Mouse (Mus musculus) liver, embryonic 13.5 days (tissue): Measurements from ENCODE around the gene Nedd9. TPM values are rescaled to one million over a fixed set of nuclear protein-coding genes. Genes with fewer than 3 reads are reported as not detected.

Experiments used
- ATAC-seq: fragments of 200-750 bp; cut with Nextera tagmentation; 2 replicates; pipeline ENCODE4 v1.8.0; 2017; ENCODE audit warnings: low read depth, mild to moderate bottlenecking, moderate number of reproducible peaks, moderate library complexity
- DNase-seq: peaks from one replicate; pipeline ENCODE4 v3.0.0; 2022
- H3K27ac ChIP-seq: fragments of 300-500 bp; sonication (generic); 2 replicates; pipeline ENCODE4 v1.5.1; 2015; ENCODE audit warnings: moderate library complexity, mild to moderate bottlenecking, inconsistent platforms
- H3K27me3 ChIP-seq: fragments of 300-500 bp; sonication (generic); 2 replicates; pipeline ENCODE4 v1.6.1; 2015; ENCODE audit warnings: mild to moderate bottlenecking, inconsistent platforms
- H3K36me3 ChIP-seq: fragments of 300-500 bp; sonication (generic); 2 replicates; pipeline ENCODE4 v1.6.1; 2015; ENCODE audit warnings: mild to moderate bottlenecking, inconsistent platforms
- H3K4me1 ChIP-seq: fragments of 300-500 bp; sonication (generic); replicated peaks from 2 replicates; pipeline ENCODE4 v1.6.1; 2015; ENCODE audit warnings: inconsistent platforms
- H3K4me2 ChIP-seq: fragments of 300-500 bp; sonication (generic); 2 replicates; pipeline ENCODE4 v1.6.1; 2015; ENCODE audit warnings: inconsistent platforms, mild to moderate bottlenecking, moderate library complexity
- H3K4me3 ChIP-seq: fragments of 300-500 bp; sonication (generic); replicated peaks from 2 replicates; pipeline ENCODE4 v1.5.1; 2015; ENCODE audit warnings: mild to moderate bottlenecking, inconsistent platforms
- H3K9ac ChIP-seq: fragments of 300-500 bp; sonication (generic); 2 replicates; pipeline ENCODE4 v1.6.1; 2015; ENCODE audit warnings: mild to moderate bottlenecking, inconsistent platforms
- H3K9me3 ChIP-seq: fragments of 300-500 bp; sonication (generic); replicated peaks from 2 replicates; pipeline ENCODE4 v1.6.1; 2016; ENCODE audit warnings: inconsistent platforms
- WGBS: fragments of 180-500 bp; shearing (Covaris S2); methylation state at CpG from one replicate; pipeline ENCODE4 v1.1.7; 2015; ENCODE audit not compliant: insufficient replicate concordance; 5-methylcytosine and 5-hydroxymethylcytosine counted together
- polyA plus RNA-seq: library from polyadenylated mRNA; unstranded; fragments of >200 nt; fragmentation: Nextera tagmentation; extraction: Ambion mirVana; gene quantifications from 2 replicates; pipeline ENCODE4 v1.2.1, GENCODE M21; 2015

Gene Nedd9
- polyA plus RNA-seq, 1 experiment from 2014 or later: 1.5 TPM

DNA sequence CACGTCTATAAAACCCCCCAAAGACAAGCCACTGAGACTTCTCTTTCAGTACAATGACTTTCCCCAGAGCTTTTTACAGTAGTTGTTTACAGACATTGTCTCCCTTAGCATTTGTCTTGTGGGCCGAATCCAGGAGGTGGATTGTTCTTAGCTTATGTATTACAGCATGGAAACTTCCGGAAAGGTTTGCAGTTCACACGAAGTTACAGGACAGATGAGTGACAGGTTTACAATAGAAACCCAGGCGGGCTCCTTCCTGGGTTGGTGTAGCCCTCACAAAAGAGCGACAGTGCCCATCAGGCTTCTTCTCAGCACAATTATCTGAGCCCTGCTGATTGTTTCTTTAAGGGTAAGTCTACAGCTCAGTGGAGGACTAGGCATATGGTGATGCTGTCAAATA is 124.3 kb downstream of the Nedd9 start:
- no peak overlapping the region for H3K4me2 ChIP-seq
- no peak overlapping the region for H3K27ac ChIP-seq
- no peak overlapping the region for H3K9ac ChIP-seq
- WGBS: 53% methylated on average over 6 of the region's 6 CpGs
- peaks cover 18% of the 10 kb centered on the region for H3K27me3 ChIP-seq
- no peaks in the 10 kb centered on the region for H3K36me3 ChIP-seq
- H3K4me3 ChIP-seq: no peak overlapping the region
- peaks cover 17% of the 10 kb centered on the region for H3K4me1 ChIP-seq
- DNase-seq (no peak), ATAC-seq (no peak)
- H3K9me3 ChIP-seq: no peaks in the 10 kb centered on the region

DNA sequence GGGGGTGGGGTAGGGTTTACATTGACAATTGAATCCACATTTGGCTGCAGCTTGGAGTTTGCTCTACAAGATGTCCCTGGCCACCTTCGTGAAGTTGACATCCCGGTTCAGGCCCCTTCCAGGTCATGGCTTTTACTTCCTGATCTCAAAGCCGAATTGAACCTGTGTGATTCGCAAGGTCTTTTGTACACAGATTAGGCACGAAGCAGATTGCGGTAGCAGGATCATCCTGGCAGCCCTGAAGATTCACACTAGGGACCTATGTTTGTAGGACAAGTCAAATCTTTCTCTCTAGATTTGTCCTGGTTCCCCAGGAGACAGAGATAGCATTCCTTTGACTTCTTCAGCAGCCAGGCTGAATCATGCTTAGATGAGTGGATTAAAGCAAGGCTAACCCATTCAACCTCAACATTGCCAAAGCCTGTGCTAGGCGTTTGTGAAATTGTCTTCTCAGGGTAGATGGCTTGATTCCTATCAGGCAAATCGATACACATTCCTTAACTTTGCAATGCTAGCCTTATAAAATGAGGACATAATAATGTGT is 126.8 kb downstream of the Nedd9 start:
- peaks cover 21% of the 10 kb centered on the region for H3K4me1 ChIP-seq
- no peaks in the 10 kb centered on the region for H3K9me3 ChIP-seq
- no peak overlapping the region for H3K4me2 ChIP-seq
- H3K9ac ChIP-seq: no peak overlapping the region
- 40% methylated on average over 8 of the region's 8 CpGs for WGBS
- DNase-seq (no peak), ATAC-seq (no peak)
- no peak overlapping the region for H3K27ac ChIP-seq
- H3K36me3 ChIP-seq: no peaks in the 10 kb centered on the region
- peaks cover 30% of the 10 kb centered on the region for H3K27me3 ChIP-seq
- no peak overlapping the region for H3K4me3 ChIP-seq

DNA sequence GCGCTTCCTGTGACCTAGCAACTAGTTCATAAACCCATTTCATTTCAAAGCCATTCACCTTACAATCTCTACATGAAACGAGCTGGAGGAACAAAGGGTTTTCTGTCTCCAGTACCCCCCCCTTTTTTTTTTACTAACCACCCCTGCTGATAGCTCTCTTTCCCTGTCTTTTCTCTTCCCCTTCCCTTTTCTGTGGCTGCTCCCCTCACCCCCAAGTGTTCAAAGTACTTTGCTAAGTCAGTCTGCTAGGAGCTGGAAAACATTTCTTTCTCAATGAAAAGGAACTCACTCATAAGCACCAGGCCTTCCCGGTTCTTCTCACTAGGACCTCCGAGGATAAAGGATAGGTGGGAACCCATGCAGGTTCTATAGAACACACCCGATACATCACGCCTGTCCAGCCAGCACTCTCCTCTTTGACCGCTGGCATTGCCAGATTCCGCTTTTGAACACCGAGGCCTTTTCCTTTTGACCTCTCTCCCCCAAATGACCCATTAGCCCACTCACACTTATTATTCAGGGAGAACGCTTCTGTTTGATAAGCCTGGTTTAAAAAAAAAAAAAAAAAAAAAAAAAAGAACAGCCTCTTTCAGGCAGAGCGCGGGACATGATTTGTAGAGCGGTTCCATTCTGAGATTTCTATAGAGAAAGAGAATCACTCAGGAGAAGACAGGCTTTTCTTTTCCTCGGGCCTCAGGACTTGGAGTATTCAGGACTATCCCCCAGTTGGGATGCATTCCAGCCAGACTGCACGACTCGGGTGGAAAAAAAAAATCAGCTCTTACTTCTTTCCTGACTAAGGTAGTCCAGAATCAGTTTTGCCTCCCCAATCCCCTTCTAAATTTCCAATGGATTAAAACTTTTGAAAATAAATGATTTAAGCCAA is 127.6 kb downstream of the Nedd9 start:
- no peak for ATAC-seq
- H3K4me1 ChIP-seq: peaks cover 21% of the 10 kb centered on the region
- 6% methylated on average over 16 of the region's 16 CpGs for WGBS
- DNase-seq: no peak
- no peak overlapping the region for H3K27ac ChIP-seq
- H3K4me2 ChIP-seq: peak overlapping the region; percentile 76
- peak overlapping the region; percentile 54; the same call in 1 of the 2 replicates for H3K9ac ChIP-seq
- peak overlapping the region; percentile 57 for H3K4me3 ChIP-seq
- H3K27me3 ChIP-seq: peaks cover 30% of the 10 kb centered on the region
- no peaks in the 10 kb centered on the region for H3K9me3 ChIP-seq
- no peaks in the 10 kb centered on the region for H3K36me3 ChIP-seq

DNA sequence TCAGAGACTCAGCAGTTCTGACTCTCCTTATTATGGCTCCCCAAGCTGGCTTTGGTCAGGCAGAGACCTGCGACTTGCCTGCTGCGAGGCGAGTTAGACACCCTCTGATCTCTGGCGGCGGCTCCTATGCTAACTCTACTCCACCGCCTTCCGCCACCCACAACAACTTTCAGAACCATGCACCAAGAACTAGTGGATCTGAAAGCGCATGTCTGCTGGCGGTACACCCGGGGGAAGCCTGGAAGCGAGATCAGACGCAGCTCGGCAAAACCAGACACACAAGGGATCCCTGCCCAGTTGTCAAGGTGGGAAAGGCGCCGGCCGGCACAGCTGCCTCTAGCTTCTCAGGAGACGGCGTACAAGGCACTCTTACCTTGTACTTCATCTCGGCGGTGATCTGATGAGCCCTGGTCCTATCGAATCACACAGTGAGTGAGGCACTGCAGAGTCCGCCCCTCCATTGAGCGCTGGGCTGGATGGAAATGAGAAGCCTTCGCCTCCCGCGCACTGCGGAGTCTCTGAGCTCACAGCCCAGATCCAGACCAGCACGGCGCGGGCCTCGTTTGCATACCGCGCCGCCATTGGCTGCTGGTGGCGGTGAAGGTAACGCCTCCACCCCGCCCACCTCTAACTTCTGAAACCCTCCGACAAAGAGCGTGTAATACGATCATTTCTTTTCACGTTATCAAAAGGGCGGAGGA is 128.5 kb downstream of the Nedd9 start:
- H3K27me3 ChIP-seq: peaks cover 30% of the 10 kb centered on the region
- DNase-seq (peak; percentile 80), ATAC-seq (peak; percentile 98)
- H3K9me3 ChIP-seq: no peaks in the 10 kb centered on the region
- no peaks in the 10 kb centered on the region for H3K36me3 ChIP-seq
- peak overlapping the region; percentile 57 for H3K4me3 ChIP-seq
- H3K9ac ChIP-seq: peak overlapping the region; percentile 63
- no peak overlapping the region for H3K27ac ChIP-seq
- peaks cover 21% of the 10 kb centered on the region for H3K4me1 ChIP-seq
- WGBS: under 1% methylated on average over 42 of the region's 42 CpGs
- H3K4me2 ChIP-seq: peak overlapping the region; percentile 76

DNA sequence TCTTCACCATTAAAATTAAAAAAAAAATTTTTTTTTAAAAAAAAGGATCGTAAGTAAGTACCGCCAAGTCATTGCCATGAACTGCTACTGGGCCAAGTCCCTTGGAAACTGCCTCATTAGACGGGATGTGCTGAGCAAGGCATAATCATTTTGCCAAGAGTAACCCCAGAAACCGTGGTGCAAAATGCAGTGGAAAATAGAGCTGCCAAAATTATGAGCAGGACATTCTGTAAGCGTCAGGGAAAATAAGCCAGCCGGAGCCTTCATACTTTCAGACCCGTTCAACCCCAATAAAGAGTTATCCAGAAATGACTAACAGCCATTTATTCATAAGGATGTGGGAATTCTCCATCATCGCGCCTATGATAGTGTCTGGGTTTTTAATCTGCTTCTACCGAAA is 129.2 kb downstream of the Nedd9 start:
- H3K4me1 ChIP-seq: peaks cover 21% of the 10 kb centered on the region
- H3K4me2 ChIP-seq: peak overlapping the region; percentile 76
- peaks cover 30% of the 10 kb centered on the region for H3K27me3 ChIP-seq
- no peaks in the 10 kb centered on the region for H3K36me3 ChIP-seq
- ATAC-seq (no peak), DNase-seq (no peak)
- H3K4me3 ChIP-seq: peak overlapping the region; percentile 57
- peak overlapping the region; percentile 63 for H3K9ac ChIP-seq
- H3K27ac ChIP-seq: no peak overlapping the region
- WGBS: 29% methylated on average over 10 of the region's 10 CpGs
- H3K9me3 ChIP-seq: no peaks in the 10 kb centered on the region

DNA sequence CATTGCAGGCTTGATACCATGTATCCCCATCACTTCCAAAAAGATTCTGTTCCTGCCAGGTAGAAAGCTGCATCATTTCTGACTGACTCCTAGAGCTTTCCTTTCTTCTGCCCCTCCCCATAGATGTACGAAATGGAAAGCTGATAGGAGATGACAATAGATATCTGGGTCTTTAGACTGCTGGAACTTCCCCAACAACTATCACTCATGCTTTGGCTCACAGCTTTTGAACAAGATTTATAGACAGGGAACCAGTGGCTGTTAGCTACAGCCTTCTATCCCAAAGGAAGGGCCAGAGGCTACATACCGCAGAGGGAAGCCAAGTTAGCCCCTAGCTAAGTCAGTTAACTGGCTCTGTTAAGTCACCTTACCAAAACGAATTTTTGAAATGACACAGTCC is 129.6 kb downstream of the Nedd9 start:
- DNase-seq (no peak), ATAC-seq (no peak)
- Histone ChIP-seq H3K4me3 (no peak overlapping the region), H3K27me3 (peaks cover 30% of the 10 kb centered on the region), H3K4me1 (peaks cover 21% of the 10 kb centered on the region), H3K9me3 (no peaks in the 10 kb centered on the region), H3K27ac (no peak overlapping the region), H3K36me3 (no peaks in the 10 kb centered on the region), H3K9ac (no peak overlapping the region), H3K4me2 (peak overlapping the region; percentile 76; the same call in 1 of the 2 replicates)
- 34% methylated on average over 3 of the region's 3 CpGs for WGBS

DNA sequence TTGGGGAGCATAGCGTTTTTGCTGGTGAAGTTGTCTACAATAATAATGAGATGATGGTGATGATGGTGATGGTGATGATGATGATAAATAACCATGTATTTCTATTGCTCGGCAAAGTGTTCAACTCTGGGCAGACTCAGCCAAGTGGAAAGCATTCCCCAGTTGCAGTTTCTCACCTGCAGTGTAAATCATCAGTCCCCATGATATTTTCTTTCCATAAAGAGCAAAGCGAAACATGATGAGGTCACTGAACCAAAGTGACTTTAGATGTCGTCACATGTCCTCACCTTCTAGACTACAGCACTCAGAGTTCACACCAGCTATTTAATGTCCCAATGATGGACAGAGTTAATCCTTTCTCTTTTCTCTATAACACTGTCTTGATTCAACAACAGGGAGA is 130.0 kb downstream of the Nedd9 start:
- 69% methylated on average over 4 of the region's 4 CpGs for WGBS
- H3K27me3 ChIP-seq: peaks cover 30% of the 10 kb centered on the region
- DNase-seq (no peak), ATAC-seq (no peak)
- H3K9me3 ChIP-seq: no peaks in the 10 kb centered on the region
- H3K4me3 ChIP-seq: no peak overlapping the region
- no peak overlapping the region for H3K27ac ChIP-seq
- H3K36me3 ChIP-seq: no peaks in the 10 kb centered on the region
- peaks cover 21% of the 10 kb centered on the region for H3K4me1 ChIP-seq
- H3K4me2 ChIP-seq: 0 out of 2 replicates have a peak overlapping the region, but pooled peaks have one; percentile 76
- H3K9ac ChIP-seq: no peak overlapping the region

DNA sequence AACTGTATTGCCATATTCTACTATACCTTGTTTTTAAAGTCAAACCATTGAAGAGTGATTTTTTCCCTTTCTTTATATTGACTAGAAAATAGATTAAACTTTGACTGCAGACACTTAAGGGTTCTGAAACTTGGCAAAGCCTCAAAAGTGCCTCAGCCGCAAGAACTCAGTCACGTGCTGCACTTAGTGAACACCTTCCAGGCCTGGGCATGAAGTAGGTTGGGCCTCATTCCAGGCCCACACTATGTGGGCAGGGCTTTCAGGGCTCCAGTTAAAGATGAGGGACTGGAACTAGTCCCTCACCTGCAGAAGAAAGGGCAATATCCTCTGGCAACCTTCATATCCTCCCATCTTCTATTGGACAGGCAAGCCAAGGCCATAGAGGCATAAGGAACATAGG is 131.6 kb downstream of the Nedd9 start:
- WGBS: 74% methylated on average over 2 of the region's 2 CpGs
- ATAC-seq (no peak), DNase-seq (no peak)
- H3K27ac ChIP-seq: no peak overlapping the region
- H3K9ac ChIP-seq: no peak overlapping the region
- peaks cover 21% of the 10 kb centered on the region for H3K4me1 ChIP-seq
- no peak overlapping the region for H3K4me2 ChIP-seq
- H3K4me3 ChIP-seq: no peak overlapping the region
- no peaks in the 10 kb centered on the region for H3K9me3 ChIP-seq
- H3K36me3 ChIP-seq: no peaks in the 10 kb centered on the region
- peaks cover 25% of the 10 kb centered on the region for H3K27me3 ChIP-seq

DNA sequence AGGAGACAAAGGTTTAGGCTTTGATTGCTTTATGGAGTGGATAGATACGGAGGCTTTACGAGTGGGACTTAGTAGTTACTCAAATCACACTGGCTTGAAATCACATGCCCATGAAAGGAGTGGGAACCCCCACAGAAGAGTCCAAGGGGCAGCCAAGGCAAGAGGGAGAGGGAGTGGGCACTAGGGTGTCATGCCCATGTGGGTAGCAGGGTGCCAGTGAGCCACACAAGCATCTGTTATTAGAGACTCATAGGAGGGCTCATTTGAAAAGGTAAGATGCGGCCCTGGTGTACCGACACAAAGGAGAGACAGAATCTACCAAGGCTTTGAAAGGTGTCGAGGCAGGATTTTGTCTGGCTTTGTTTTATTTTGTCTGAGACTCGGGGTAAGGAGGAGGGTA is 132.6 kb downstream of the Nedd9 start:
- H3K27ac ChIP-seq: no peak overlapping the region
- H3K9ac ChIP-seq: no peak overlapping the region
- ATAC-seq (no peak), DNase-seq (no peak)
- H3K4me2 ChIP-seq: no peak overlapping the region
- H3K36me3 ChIP-seq: no peaks in the 10 kb centered on the region
- peaks cover 15% of the 10 kb centered on the region for H3K27me3 ChIP-seq
- no peaks in the 10 kb centered on the region for H3K9me3 ChIP-seq
- no peak overlapping the region for H3K4me3 ChIP-seq
- peaks cover 17% of the 10 kb centered on the region for H3K4me1 ChIP-seq
- WGBS: 72% methylated on average over 6 of the region's 6 CpGs

DNA sequence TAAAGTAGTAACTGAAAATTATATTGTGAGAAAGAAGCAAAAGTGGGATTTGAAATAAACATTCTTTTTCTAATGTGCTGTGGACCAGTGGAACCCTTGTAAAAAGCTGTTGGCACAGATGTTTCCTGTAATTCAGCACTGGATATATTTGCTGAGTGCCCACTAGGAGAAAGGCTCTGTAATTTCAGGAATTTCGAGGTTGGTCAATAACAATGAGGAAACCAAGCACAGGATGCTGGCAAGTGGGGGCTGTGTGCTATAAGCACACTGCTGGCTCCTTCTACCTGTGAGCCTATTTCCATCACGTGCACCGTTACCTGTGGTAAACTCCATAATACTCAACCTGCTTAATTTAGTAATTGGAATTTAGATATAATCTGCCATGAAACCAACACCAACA is 133.5 kb downstream of the Nedd9 start:
- no peak overlapping the region for H3K27ac ChIP-seq
- H3K36me3 ChIP-seq: no peaks in the 10 kb centered on the region
- H3K9me3 ChIP-seq: no peaks in the 10 kb centered on the region
- no peak overlapping the region for H3K9ac ChIP-seq
- peaks cover 11% of the 10 kb centered on the region for H3K4me1 ChIP-seq
- ATAC-seq (no peak), DNase-seq (no peak)
- H3K4me2 ChIP-seq: no peak overlapping the region
- peaks cover 12% of the 10 kb centered on the region for H3K27me3 ChIP-seq
- no peak overlapping the region for H3K4me3 ChIP-seq
- WGBS: 51% methylated on average over 3 of the region's 3 CpGs

DNA sequence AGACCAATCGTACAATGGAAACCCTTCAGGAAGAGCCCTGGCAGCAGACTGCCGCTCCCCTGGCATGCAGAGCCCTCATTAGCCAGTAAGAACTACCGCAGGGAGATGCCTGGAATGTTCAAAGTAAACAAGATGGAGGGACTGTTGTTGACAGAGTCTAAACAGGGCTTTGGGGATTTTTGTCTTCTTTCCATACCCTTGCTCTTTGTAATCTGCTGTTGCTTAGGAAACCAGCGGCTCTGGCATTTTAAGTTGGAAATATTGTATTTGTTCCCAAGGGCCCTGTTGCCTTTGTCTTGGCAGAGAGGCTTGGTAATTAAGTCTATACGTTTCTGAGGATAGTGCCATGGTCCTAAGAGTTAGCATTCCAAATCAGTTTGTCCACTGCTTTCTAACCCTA is 134.8 kb downstream of the Nedd9 start:
- H3K9ac ChIP-seq: no peak overlapping the region
- no peaks in the 10 kb centered on the region for H3K9me3 ChIP-seq
- peaks cover 7% of the 10 kb centered on the region; the same call in 1 of the 2 replicates for H3K27me3 ChIP-seq
- 62% methylated on average over 5 of the region's 5 CpGs for WGBS
- ATAC-seq (no peak), DNase-seq (no peak)
- no peak overlapping the region for H3K4me2 ChIP-seq
- H3K36me3 ChIP-seq: no peaks in the 10 kb centered on the region
- H3K4me1 ChIP-seq: no peaks in the 10 kb centered on the region
- no peak overlapping the region for H3K27ac ChIP-seq
- no peak overlapping the region for H3K4me3 ChIP-seq
